Mouse (Mus musculus) spleen, adult 18-20 months (tissue): Measurements from ENCODE around the gene Ngly1.
A peak's percentile ranks its signal among the peaks of the same experiment; 100 is the strongest.

ENCODE experiments used
- DNase-seq, 2 experiments: peaks; one replicate each; pipeline ENCODE4 v3.0.0; 2022; ENCODE audit warnings: mixed read lengths in 2 of 2

The Ngly1 gene

DNA sequence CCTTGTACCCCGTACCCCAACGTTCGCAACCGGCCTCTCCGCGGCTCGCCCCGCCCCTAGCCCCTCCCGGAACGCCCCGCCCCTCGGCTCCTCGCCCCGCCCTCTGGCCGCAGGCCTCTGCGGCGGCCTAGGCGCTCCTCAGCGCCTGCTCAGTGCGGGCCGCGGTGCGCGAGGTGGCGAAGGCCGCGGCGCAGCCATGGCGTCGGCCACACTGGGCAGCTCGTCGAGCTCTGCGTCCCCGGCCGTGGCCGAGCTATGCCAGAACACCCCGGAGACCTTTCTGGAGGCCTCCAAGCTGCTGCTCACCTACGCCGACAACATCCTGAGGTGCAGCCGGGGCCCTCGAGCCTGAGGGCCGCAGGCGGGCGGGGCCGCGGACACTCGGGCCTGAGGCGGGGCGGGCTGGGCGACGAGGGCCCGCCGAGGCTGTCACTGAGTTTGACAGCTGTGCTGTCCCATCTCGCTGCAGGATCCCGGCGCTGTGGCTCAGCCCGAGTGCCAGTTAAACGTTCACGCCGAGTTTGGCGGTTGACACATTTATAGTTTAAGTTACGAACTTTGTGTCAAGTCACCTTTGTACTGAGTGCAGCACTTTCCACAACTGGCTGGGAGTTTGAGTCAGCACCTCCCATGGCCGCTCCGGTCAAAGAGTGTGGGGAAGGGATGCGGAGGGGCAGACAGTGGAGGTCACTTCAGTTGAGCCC is at the start of gene Ngly1, which contains the start of gene Oxsm:
Gene Ngly1, plus strand, starts transcription at position 110 of the 704 bp plus-strand sequence.
Gene Oxsm, minus strand, starts transcription at position 638 of the 704 bp plus-strand sequence.
- DNase-seq, result peak; percentile 77 to 86

DNA sequence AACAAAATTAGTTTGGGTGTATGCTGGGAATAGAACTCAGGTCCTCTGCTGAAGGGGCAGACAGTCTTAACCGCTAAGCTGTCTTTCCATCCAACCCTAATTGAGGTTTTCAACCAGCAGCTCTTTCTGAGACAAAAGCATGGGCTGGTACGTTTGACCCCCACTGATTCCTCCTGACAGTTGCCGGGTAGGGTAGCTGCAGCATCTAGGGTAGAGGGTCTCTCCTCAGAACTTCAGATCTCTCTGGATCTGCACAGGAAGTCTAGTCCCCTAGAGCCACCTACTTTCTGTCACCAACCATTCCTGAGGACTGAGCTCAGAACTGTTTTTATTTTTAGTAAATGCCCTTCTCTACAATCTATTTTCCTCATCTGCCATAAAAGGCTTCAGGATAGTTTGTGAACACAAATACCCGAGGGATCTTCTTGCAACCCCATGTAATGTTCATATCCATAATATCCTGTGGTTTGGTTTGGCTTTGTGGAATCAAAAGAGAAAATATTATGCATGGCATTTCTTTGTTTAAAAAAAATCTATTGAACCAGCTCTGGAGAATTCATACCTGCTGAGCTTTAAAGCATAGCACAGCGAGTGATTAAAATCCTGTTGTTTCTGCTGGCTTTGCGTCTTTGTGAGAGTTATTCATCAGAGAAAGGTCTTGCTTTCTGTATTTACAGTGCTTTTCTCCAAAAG is 48.7 kb upstream of the Ngly1 start:
- no peak for DNase-seq

DNA sequence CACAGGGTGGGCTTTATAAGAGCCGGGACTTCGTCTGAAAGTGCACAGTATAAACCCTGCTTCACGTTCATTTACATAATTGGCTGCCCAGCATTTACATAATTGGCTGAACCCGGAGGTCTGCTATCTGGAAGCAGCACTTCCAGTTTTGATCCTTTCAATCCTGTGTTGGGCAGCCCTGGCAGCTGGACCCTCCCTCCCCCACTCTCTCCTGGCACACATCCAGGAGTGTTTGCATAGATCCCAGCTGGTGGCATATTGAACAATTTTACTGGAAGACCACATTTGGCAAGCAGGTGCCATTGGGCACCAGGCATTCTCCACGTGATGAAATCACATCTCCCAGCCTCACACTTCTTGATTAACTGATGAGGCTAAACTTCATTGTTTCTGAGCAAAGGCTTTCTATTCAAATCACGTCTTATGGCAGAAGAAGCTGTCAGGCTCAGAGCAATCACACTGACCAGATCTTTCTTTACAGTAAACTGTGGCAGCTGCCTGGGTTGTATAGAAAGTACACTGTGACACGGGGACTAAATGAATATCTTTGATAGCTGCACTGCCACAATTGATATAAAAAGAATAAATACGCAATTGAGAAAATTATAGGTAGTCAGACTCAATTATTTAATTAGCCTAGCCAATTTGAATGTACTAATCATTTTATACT is 48.0 kb upstream of the Ngly1 start:
- no peak for DNase-seq

DNA sequence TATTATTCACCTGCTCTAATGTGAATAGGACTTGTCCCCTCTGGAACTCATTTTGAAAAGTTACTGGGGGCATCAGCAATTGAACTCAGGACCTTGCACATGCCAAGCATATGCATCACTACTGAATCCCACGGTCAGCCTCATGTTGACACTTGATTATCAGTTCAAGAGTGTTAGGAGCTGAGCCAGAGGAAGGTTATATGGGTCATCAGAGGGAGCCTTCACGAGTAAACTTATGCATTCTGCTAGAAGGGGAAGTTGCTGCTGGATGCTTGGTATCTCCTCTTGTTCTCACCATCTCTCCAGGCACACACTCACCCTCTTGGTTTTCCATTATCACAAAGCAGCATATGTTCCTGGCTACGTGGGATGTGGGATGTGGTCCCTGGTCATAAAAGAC is 47.4 kb upstream of the Ngly1 start:
- DNase-seq, result no peak

DNA sequence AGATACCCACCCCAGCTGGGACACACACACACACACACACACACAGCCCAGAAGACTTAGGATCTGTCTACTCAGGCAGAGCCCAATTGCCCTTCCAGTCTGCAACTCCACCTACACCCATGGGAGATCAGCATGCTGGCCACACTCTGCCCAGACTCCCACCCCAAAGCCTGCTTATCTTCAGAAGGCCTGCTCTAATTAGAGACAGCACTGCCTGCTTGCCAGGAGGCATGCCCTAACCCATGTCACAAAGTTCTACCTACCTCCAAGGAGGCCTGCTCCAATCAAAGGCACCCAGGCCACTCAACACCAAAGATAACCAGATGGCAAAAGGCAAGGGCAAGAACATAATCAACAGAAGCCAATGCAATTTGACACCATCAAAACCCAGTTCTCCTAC is 41.4 kb upstream of the Ngly1 start:
- DNase-seq, result no peak

DNA sequence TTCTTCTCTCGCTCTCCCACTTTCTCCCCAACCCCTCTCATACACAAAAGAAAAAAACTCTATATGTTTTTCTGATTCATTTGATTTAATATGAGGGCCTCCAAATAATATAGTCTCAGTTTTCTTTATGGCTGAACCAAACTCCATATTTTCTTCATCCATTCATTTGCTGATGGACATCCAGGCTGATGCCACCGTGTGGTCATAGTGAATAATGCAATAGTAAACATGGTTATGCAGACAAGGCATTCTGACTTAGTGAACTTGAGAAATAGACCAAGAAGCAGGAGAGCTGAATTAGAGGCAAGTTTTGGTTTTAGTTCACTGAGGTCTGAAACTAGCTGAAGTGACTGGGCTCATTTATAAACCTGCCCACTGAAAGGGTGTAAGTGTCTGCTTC is 30.1 kb upstream of the Ngly1 start:
- DNase-seq, result no peak

DNA sequence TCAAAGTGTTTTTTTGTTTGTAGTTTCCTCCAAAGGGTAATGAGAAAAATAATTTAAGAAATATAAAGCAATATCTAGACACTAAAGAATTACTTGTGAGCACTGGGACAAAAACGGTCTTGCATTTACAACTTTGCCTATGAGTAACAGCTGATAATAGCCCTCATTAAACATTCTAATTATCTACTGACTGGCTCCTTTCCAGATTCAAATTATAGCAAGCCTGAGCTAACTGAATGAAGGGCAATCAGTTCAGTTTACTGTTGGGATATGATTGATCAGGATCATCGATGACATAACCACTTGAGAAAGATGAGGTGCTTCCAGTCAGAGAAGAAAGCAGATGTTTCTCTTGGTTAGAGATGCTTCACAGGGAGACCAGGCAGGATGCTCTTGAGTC is 19.7 kb upstream of the Ngly1 start:
- no peak for DNase-seq

DNA sequence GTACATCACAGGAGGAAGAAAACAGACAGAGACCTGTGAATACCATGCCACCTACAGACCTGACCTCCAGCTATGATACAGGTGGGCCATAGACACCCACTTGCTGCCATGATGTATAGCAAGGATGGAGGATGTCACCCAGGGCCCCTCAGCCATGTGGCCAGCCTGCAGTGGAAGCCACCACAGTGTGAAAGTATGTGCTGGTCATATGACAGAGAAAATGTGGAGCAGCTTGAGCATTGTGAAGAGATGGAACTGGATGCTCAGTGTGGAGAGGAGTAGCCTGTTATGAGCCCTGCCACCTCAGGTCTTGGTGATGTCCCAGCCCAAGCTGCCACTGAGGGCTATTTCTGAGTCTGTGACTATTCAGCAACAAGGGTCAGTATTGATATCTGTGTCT is 18.5 kb upstream of the Ngly1 start:
- DNase-seq, result no peak

DNA sequence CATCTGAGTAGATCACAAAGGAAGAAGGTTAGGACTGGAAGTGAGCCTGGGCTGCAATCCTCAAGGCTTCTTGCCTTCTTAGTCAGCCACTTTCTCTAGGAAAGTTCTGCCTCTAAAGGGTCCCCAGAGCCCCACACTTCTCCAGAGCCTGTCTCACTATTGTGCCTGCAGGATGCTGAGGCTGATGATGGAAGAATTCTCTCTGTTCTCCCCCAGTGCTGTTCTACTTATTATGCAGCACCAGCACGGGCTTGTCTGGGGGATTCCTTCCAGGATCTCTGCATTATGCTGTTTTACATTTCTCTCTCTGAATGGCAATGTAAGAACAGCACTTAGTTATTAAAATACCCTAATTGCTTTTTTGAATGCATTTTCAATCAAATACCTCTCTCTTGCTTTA is 15.6 kb upstream of the Ngly1 start:
- no peak for DNase-seq

DNA sequence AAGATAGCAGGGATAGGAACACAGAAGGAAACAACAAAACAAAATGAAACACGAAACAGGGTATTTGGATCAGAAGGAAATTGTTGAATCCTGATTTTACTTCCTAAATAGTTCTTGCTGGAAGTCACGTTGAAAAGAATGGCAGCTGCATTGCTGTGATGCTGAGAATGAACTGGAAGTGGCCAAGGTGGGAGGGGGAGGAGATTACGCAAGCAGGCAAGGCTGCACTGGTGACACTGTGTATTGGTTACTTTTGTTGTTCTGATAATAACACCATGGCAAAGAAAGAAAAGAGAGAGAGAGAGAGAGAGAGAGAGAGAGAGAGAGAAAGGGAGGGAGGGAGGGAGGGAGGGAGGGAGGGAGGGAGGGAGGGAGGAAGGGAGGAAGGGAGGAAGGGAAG is 12.6 kb upstream of the Ngly1 start:
- DNase-seq, result no peak

DNA sequence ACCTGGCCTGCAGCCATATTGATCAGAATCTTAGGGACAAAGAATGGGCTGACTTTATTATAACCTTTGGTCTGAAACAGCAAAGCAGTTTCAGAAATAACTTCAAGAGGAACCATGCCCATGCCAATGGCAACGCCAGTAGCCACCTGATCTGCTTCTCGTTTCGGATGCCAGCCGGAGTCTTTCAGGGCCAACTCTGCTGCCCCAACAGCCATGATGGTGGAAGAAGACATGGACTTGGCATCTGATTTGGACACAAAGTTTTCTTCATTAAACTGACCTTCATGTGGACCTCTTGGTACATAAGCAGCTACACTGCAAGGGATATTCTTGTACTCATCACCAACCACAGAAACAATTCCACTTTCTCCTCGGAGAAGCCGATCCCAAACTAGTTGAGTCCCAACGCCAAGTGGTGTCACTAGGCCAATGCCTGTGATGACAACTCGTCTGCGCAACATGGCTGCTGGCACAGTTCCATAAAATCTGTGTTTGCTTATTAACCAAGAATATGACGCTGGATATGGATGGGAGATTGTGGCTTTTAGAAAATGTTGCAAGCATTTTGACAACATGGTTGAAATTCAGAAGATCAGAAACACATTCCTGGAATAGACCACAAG is 6.8 kb upstream of the Ngly1 start:
- no peak for DNase-seq

DNA sequence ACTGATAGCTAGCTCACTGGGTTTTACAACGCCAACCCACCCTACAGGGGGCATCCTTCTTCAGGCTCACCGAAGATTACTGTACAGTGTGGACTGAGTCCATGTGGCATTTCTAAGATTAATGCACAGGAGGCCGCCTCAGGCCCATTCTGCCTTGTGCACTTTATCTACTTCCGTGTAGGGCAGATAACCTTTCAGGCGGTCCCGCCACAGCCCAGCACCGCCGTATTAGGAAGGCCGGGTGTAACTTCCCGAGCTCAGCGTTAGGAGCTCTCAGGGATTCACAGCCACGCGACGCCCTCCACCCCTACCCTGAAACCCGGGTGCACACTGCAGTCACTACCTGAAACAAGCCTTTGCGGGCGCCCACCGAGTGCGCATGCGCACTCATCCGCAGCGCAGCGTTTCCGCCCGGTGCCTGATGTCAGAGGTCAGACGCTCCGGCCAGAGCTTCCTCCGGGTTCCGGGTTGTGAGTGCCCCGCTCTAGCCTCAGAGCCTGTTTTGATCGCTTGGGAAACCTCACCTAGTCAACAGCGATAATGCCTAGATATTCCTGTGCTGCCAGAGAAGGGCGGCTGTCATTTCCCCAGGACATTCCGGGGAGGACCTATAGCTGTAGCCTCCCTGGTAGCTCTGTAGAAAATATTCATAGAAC is 6.0 kb upstream of the Ngly1 start:
- peak; percentile 86 to 87 for DNase-seq

DNA sequence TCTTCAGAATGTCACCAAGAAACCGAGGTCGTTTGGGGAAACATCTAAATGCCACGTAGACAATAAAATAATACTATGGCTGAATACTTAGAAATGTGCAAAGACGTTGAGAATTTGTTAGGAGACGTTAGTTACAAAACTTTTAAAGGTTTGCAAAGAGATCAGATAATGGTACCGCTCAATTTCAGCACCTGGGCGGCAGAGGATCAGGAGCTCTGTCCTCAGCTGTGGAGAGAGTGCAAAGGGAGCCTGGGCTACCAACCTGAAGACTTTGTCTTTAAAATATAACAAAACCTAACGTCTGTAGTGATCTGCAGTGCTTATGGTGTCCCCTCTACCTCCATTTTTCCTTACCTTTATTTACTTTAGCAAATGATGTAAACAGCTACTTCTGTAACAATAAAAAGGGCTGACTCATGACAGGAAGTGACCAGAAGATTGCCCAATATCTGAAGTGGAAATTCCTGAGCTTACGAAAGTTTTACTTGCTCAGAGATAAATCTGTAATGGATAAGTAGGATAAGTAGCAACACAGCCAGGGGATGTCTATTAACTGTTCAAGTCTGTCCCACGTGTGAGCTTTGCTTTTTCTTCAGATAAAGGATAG is 5.4 kb upstream of the Ngly1 start:
- DNase-seq, result peak in 1 of 2 experiments; percentile 14

DNA sequence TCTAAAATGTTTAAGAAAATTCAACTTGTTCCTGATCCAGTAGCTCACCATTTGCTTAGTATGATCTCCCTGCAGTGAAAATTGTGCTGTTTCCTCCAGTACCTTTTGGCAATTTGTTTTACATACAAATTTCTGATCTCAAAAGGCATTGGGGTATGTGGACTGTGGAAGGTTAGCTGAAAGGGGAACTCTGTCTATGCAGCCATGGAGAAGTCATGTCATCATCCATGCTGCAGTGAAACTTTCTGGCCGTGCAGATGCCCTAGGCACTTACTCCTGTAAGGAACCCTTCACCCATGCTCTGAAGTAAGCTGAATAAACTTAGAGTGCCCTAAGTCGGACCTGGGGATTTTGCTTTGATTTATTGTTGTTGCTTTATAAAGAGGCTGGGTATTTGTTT is 4.7 kb upstream of the Ngly1 start:
- DNase-seq, result no peak

DNA sequence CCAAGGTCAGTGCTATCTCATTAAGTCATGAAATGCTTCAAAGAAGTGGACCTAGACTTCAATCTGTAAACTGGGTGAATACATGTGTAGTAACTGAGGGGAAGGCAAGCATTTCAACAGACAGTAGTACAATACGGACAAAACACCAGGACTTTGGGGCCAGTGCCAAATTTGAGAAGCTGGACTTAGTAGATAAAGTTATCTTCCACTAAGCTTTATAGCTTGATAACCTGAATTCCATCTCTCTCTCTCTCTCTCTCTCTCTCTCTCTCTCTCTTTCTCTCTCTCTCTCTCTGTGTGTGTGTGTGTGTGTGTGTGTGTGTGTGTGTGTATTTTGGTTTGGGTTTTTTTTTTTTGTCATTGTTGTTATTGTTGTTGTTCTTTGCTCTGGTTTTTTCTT is 4.0 kb upstream of the Ngly1 start:
- no peak for DNase-seq

DNA sequence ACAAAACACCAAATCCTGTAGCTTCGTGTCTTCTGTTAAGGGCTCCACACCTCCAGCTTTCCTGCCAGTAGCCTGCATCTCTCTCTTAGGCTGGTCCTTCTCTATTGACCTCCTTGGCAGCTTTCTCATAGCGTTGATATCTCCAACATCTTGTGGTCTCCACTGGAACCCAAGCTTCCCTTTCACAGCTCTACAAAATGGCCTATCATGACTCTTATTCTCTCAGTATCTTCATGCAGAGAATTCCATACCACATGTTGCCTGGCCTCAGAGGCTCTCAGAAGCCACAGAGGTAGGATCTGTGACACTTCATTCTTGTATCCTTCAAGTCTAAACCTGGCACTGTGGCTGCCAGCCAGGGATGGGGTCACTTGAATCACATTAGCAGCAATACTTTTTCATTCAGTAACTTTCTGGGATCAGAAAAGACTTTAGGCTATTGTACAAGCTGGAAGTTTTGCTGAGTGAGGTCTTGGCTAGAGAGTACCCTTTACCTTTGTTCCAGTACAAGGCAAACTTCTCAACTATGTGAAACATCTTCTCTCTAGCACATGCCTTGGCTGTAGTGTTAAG is 2.7 kb upstream of the Ngly1 start:
- DNase-seq, result no peak

DNA sequence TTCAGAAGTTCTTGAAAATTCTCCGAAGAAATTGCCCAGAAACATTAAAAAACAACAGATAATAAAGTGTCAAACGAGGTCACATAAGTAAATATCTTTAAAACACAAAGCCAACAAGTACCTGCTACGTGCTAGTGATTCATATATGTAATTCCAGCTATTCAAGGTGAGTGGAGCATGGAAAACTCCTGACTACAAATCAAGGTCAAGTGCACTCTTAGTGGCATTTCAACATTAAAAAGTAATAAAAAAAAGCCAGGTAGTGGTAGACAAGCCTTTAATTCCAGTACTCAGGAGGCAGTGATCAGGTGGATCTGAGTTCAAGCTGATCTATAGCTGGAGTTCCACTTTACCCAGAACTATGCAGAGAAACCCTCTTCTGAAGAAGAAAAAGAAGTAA is 945 bp upstream of the Ngly1 start:
- no peak for DNase-seq

DNA sequence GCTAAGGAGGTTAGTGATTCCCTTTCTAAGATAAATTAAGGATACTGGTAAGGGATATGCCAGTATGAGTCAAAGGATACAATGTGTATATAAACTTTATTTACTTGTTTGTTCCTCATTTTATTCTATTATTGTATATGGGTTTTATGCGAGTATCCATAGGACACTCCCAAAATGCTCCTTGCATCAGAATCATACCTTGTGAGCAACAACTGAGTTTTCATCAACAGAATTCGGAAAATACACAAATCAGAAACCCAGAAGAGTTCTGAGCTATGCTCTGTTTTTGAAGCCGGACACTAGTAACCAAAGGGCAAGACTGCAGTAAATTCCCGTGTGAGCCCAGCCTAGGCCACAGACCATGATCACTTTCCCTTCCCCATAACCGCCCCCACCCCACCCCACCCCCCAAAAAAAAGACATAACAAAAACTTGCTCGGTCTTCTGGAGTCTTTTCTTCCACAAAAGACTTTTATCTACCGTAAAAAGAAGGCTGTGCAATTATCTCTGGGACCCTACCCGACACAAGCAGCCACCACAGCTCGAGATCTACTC is 400 bp upstream of the Ngly1 start:
- DNase-seq, result no peak

DNA sequence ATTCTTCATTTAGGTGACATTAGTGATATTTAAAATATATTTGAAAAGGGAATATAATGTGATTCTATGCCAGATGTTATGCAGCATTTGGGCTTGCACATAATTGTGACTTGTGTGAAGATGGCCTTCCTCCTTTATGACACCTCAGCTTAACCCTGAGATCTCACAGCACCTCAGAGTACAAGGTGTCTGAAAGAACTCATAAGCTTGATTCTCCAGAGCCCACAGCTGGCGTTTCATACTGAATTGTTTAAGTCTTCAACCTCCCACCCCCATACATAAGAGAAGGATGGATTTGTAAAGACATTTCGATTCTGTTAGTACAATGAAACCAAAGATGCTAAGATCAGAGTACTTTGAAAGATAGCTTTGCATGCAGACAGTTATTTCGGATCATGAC is 1.0 kb downstream of the Ngly1 start:
- DNase-seq, result no peak

DNA sequence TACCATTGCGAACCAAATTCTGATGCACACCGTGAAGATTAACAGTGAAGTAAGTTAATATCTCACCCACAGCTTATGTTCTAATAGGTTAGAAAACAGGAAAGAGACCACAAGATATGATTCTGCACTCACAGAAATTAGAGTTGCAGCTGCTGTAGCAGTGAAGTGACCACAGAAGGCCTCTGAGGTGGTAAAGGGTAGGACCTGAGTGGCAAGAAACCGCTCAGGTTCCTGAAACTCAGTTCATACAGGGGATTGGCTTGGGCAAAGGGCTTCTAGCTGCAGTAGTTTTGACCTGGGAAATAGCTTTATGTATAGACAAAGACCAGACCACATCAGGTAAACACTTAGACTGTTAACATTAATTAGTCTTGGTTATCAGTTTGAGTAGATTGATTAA is 6.7 kb downstream of the Ngly1 start:
- DNase-seq, result no peak

DNA sequence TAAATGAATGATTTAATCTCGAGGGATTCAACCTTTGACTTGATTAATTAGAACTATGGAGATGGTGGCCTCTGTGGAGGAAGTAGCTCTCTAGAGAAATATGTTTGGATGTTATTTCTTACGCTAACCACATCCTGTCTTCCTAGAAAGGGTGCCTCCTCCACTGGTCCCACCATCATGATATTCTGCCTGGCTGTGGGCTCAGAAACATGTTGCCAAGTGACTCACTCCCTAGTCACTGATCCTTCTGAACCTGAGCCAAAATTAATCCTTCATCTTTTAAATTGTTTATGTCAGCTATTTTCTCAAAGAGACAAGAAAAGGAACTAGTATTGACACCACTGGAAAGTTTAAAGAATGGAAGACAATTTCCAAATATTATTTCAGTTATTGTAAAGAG is 7.1 kb downstream of the Ngly1 start:
- no peak for DNase-seq

DNA sequence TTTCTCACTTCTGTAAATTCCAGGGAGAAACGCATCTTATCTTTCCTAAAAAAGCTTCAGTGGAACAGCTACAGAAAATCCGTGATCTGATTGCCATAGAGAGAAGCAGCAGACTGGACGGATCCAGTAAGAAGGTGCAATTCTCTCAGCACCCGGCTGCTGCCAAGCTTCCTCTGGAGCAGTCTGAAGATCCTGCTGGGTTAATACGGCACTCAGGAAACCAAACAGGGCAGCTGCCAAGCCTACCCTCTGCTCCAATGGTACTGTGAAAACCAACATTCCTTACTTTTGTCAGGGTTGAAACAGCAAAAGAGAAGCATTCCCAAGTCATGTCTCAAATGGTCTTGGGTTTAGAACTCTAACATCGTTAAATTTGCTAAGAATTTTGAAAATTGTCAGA is 11.5 kb downstream of the Ngly1 start:
- no peak for DNase-seq
